Mouse (Mus musculus) neural tube, postnatal 0 days (tissue): Measurements from ENCODE around the gene Pafah2. TPM values are rescaled to one million over a fixed set of nuclear protein-coding genes. Genes with fewer than 3 reads are reported as not detected.

Experiments
- microRNA-seq: library from miRNA; unstranded; fragments of <30 nt; microRNA quantifications from one replicate; pipeline ENCODE4, GENCODE M21; 2016
- polyA plus RNA-seq: library from polyadenylated mRNA; unstranded; fragments of >200 nt; fragmentation: Nextera tagmentation; extraction: Ambion mirVana; gene quantifications from 2 replicates; pipeline ENCODE4 v1.2.1, GENCODE M21; 2015

The Pafah2 gene
- polyA plus RNA-seq = 4.7 and 5.7 TPM in 2 replicates

GRCm38 (mm10) chr4:134395977-134396825 is at the start of gene Pafah2:
Gene Pafah2 (plus strand): TSS chr4:134396320.

GRCm38 (mm10) chr4:134383750-134384149 is 12.4 kb upstream of the Pafah2 start, which contains the start of gene Extl1:
Gene Extl1 (minus strand): TSS chr4:134383850.

GRCm38 (mm10) chr4:134468215-134468575 is 72.1 kb downstream of the Pafah2 start, which contains the start of gene Stmn1:
Gene Stmn1 (plus strand): TSS chr4:134468320.

Small RNA genes within 50 kb of the gene (microRNA-seq; reads per million reads assigned to microRNA genes)
- gene Gm23634 = not detected

Other genes starting within 250 kb of the Pafah2 start
- 14.9 and 17.2 TPM in 2 replicates for gene Cep85, start 209.2 kb upstream of the Pafah2 start, polyA plus RNA-seq
- gene Gm7534, start 193.3 kb upstream of the Pafah2 start, polyA plus RNA-seq = not detected in 2 replicates
- gene Catsper4, start 168.9 kb upstream of the Pafah2 start, polyA plus RNA-seq = 0.13 and 0.15 TPM in 2 replicates
- gene Cnksr1, start 157.9 kb upstream of the Pafah2 start, polyA plus RNA-seq = 0.09 TPM in 1 of 2 replicates, not detected in the other
- gene E130218I03Rik, start 152.7 kb upstream of the Pafah2 start, polyA plus RNA-seq = 0.50 and 0.53 TPM in 2 replicates
- gene Zfp593, start 150.7 kb upstream of the Pafah2 start, polyA plus RNA-seq = 12.3 and 13.6 TPM in 2 replicates
- gene Gm30191, start 149.4 kb upstream of the Pafah2 start, polyA plus RNA-seq = 0.26 TPM in 1 of 2 replicates, not detected in the other
- 14.7 and 15.1 TPM in 2 replicates for gene Grrp1, start 142.2 kb upstream of the Pafah2 start, polyA plus RNA-seq
- 24.1 and 26.0 TPM in 2 replicates for gene Pdik1l, start 108.4 kb upstream of the Pafah2 start, polyA plus RNA-seq
- gene Trim63, start 81.2 kb upstream of the Pafah2 start, polyA plus RNA-seq = 1.4 and 1.6 TPM in 2 replicates
- 0.25 TPM in 2 replicates for gene Slc30a2, start 53.1 kb upstream of the Pafah2 start, polyA plus RNA-seq
- gene Extl1, start 12.5 kb upstream of the Pafah2 start, polyA plus RNA-seq = 0.88 and 0.94 TPM in 2 replicates
- 2,472 and 2,758 TPM in 2 replicates for gene Stmn1, start 72.0 kb downstream of the Pafah2 start, polyA plus RNA-seq
- 54.5 and 54.7 TPM in 2 replicates for gene Paqr7, start 100.4 kb downstream of the Pafah2 start, polyA plus RNA-seq
- gene Aunip, start 114.7 kb downstream of the Pafah2 start, polyA plus RNA-seq = 1.1 and 1.7 TPM in 2 replicates
- 174 and 179 TPM in 2 replicates for gene Mtfr1l, start 139.1 kb downstream of the Pafah2 start, polyA plus RNA-seq
- gene Selenon, start 155.8 kb downstream of the Pafah2 start, polyA plus RNA-seq = 15.5 and 17.2 TPM in 2 replicates